Mouse (Mus musculus): ENCODE data around the gene Ip6k3. TPM values are rescaled to one million over a fixed set of nuclear protein-coding genes. Genes with fewer than 3 reads are reported as not detected.

Gene Ip6k3
- total and polyA plus RNA-seq, 3 experiments = 26.3 to 65.7 (median 53.9) TPM

DNA sequence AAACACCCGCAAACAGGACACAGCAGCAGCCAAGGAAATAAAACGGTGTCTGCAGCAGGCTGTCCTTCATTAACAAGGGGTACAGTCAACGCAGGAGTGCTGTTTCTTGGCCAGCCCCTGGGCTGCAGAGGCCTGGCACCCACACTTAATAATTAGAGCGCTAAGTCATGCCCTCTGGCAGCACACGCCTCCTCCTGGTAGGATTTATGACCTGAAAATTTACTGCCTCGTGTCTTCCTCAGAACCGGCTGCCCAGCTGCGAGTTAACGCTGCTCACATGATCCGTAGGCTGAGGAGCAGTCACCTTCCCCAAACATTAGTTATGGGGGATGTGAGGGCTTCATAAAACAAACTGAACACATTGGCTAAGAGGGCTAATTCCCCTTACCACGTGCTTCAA is 33.2 kb upstream of the Ip6k3 start:
- dilution Hi-C loops (cut with MboI; ENCODE audit: extremely low pct_ligation_motif_present, extremely low pct_unique_long_range_greater_than_20kb, low sequenced_read_pairs) (no loop called here), in situ Hi-C loops (cut with MboI; ENCODE audit: low pct_ligation_motif_present, low pct_unique_long_range_greater_than_20kb, low sequenced_read_pairs) (no loop called here)
- no peak overlapping the region for H3K4me3 ChIP-seq (replicated peaks in 1 of 3; ENCODE audit: low read depth in 2 of 3, low read length in 2 of 3, poor library complexity in 1 of 3)
- no peaks in the 10 kb centered on the region; the same call in 1 of the 2 replicates for H3K79me2 ChIP-seq (replicated peaks; ENCODE audit: control insufficient read depth, extremely low read depth, insufficient read depth, poor library complexity, severe bottlenecking)
- no peak for TF ChIP-seq ETS1 (conservative IDR thresholded peaks at IDR 0.05; ENCODE audit: low read depth, low read length)
- no peak for TF ChIP-seq USF1 (IDR thresholded peaks at IDR 0.05; ENCODE audit: low read depth, low read length)
- TF ChIP-seq POLR2A (IDR thresholded peaks at IDR 0.05; ENCODE audit: low read depth, low read length) = no peak
- TF ChIP-seq ELF1 (IDR thresholded peaks at IDR 0.05; ENCODE audit: low read depth, low read length) = no peak
- no peak for TF ChIP-seq EP300 (IDR thresholded peaks at IDR 0.05; ENCODE audit: low read length)
- no peak for TF ChIP-seq BHLHE40 (IDR thresholded peaks at IDR 0.05; ENCODE audit: low read depth, low read length)
- no peak for TF ChIP-seq IRF4 (IDR thresholded peaks at IDR 0.05; ENCODE audit: low read depth, low read length)
- no peak for TF ChIP-seq SMC3 (IDR thresholded peaks at IDR 0.05; ENCODE audit: low read depth, low read length)
- no peak for TF ChIP-seq NELFE (IDR thresholded peaks at IDR 0.05; ENCODE audit: low read depth, low read length)
- TF ChIP-seq TBP (conservative IDR thresholded peaks at IDR 0.05; ENCODE audit: low read depth, low read length) = no peak
- TF ChIP-seq MAZ (IDR thresholded peaks at IDR 0.05; ENCODE audit: low read depth, low read length) = no peak
- no peak for TF ChIP-seq USF2 (conservative IDR thresholded peaks at IDR 0.05; ENCODE audit: low read depth, low read length)
- TF ChIP-seq MEF2A (IDR thresholded peaks at IDR 0.05; ENCODE audit: borderline replicate concordance, low read depth, low read length) = no peak
- no peak for TF ChIP-seq GABPA (IDR thresholded peaks at IDR 0.05; ENCODE audit: insufficient replicate concordance, low read depth, low read length)
- peaks cover 42 to 65% of the 10 kb centered on the region in 2 experiments for H3K36me3 ChIP-seq (replicated peaks in 1 of 2; ENCODE audit: control insufficient read depth in 1 of 2, insufficient read depth in 1 of 2, low read length in 1 of 2)
- H3K9me3 ChIP-seq (replicated peaks; ENCODE audit: low read length) = peaks cover 8% of the 10 kb centered on the region
- no peak overlapping the region for H3K4me2 ChIP-seq (ENCODE audit: insufficient read depth, low read depth, poor library complexity, severe bottlenecking)
- H3K4me1 ChIP-seq (ENCODE audit: control insufficient read depth in 1 of 2, insufficient read depth in 2 of 2) = peaks cover 8 to 13% of the 10 kb centered on the region in 2 experiments
- H3K9ac ChIP-seq (ENCODE audit: insufficient read depth, low read depth) = no peak overlapping the region
- no peak overlapping the region for H3K27ac ChIP-seq (ENCODE audit: insufficient read depth, low read depth)
- H3K27me3 ChIP-seq (replicated peaks) = no peaks in the 10 kb centered on the region
- no peak for DNase-seq (ENCODE audit: extremely low read depth)

DNA sequence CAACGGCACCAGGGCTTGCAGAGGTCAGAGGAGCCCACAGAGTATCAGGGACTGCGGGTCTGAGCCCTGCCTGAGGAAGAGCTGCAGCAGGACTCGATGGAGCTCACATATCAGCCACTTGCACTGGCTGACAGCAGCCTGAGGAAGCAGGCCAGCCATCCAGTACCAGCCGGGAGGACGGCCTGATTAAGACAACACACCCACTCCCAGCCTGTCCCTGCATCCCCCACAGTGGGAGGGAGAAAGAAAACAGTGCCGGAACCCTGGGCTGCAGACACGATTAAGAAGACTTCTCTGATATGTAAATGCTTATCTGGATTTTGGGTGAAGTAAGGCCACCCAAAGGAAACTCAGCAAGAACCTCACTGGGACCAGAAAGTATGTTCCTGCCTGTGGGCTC is 32.3 kb upstream of the Ip6k3 start:
- Histone ChIP-seq H3K9ac (ENCODE audit: insufficient read depth, low read depth) (no peak overlapping the region), H3K4me1 (ENCODE audit: control insufficient read depth in 1 of 2, insufficient read depth in 2 of 2) (peaks cover 8 to 12% of the 10 kb centered on the region in 2 experiments), H3K27me3 (replicated peaks) (no peaks in the 10 kb centered on the region), H3K79me2 (replicated peaks; ENCODE audit: control insufficient read depth, extremely low read depth, insufficient read depth, poor library complexity, severe bottlenecking) (no peaks in the 10 kb centered on the region; the same call in 1 of the 2 replicates), H3K27ac (ENCODE audit: insufficient read depth, low read depth) (no peak overlapping the region), H3K36me3 (replicated peaks in 1 of 2; ENCODE audit: control insufficient read depth in 1 of 2, insufficient read depth in 1 of 2, low read length in 1 of 2) (peaks cover 52 to 75% of the 10 kb centered on the region in 2 experiments), H3K4me2 (ENCODE audit: insufficient read depth, low read depth, poor library complexity, severe bottlenecking) (no peak overlapping the region), H3K4me3 (replicated peaks in 1 of 3; ENCODE audit: low read depth in 2 of 3, low read length in 2 of 3, poor library complexity in 1 of 3) (no peak overlapping the region), H3K9me3 (replicated peaks; ENCODE audit: low read length) (peaks cover 8% of the 10 kb centered on the region)
- no peak for DNase-seq (ENCODE audit: extremely low read depth)
- TF ChIP-seq RCOR1 (conservative IDR thresholded peaks at IDR 0.05; ENCODE audit: low read depth, low read length) (no peak), BHLHE40 (IDR thresholded peaks at IDR 0.05; ENCODE audit: low read depth, low read length) (no peak), MAZ (IDR thresholded peaks at IDR 0.05; ENCODE audit: low read depth, low read length) (no peak), GABPA (IDR thresholded peaks at IDR 0.05; ENCODE audit: insufficient replicate concordance, low read depth, low read length) (no peak), TCF12 (IDR thresholded peaks at IDR 0.05; ENCODE audit: low read depth, low read length) (no peak), MYC (IDR thresholded peaks at IDR 0.05; ENCODE audit: low read depth, low read length) (no peak), CTCF (conservative IDR thresholded peaks at IDR 0.05 in 1 of 2, IDR thresholded peaks at IDR 0.05 in 1 of 2; ENCODE audit: low read depth in 2 of 2, low read length in 2 of 2) (no peak), NRF1 (IDR thresholded peaks at IDR 0.05; ENCODE audit: low read depth, low read length) (no peak), USF2 (conservative IDR thresholded peaks at IDR 0.05; ENCODE audit: low read depth, low read length) (no peak), ETS1 (conservative IDR thresholded peaks at IDR 0.05; ENCODE audit: low read depth, low read length) (no peak), RAD21 (IDR thresholded peaks at IDR 0.05; ENCODE audit: low read depth, low read length) (no peak), NELFE (IDR thresholded peaks at IDR 0.05; ENCODE audit: low read depth, low read length) (no peak), MAFK (IDR thresholded peaks at IDR 0.05; ENCODE audit: insufficient replicate concordance, low read length) (no peak), MEF2A (IDR thresholded peaks at IDR 0.05; ENCODE audit: borderline replicate concordance, low read depth, low read length) (no peak), KAT2A (IDR thresholded peaks at IDR 0.05; ENCODE audit: insufficient replicate concordance, low read length) (no peak), ELF1 (IDR thresholded peaks at IDR 0.05; ENCODE audit: low read depth, low read length) (no peak), MXI1 (IDR thresholded peaks at IDR 0.05; ENCODE audit: low read depth, low read length) (no peak)
- in situ Hi-C loops (cut with MboI; ENCODE audit: low pct_ligation_motif_present, low pct_unique_long_range_greater_than_20kb, low sequenced_read_pairs) (no loop called here), dilution Hi-C loops (cut with MboI; ENCODE audit: extremely low pct_ligation_motif_present, extremely low pct_unique_long_range_greater_than_20kb, low sequenced_read_pairs) (no loop called here)
